Mouse (Mus musculus) gastrocnemius, postnatal 25 days (tissue): ENCODE measurements around the gene Usp26. TPM values are rescaled to one million over a fixed set of nuclear protein-coding genes. Genes with fewer than 3 reads are reported as not detected.

Experiments used
- DNase-seq: peaks from one replicate; pipeline ENCODE4 v3.0.0; 2022
- long read RNA-seq, 2 experiments: library from polyadenylated mRNA; stranded (forward); transcript quantifications; one replicate each; pipeline ENCODE4 v2.0.0; 2021
- total RNA-seq, 2 experiments: library from RNA; stranded (reverse); gene quantifications; 1 replicate in 1 of 2; 2 replicates in 1 of 2; pipeline ENCODE4 v1.2.3; 2021

The Usp26 gene
- total RNA-seq: not detected
- long read RNA-seq, experiment 1, partial matches to known transcripts: 0 of 2 reads
- long read RNA-seq, experiment 1, other reads (novel, unspliced or antisense): 2 of 2 reads
- long read RNA-seq, experiment 2, partial matches to known transcripts: 0 of 1 reads
- long read RNA-seq, experiment 2, other reads (novel, unspliced or antisense): 1 of 1 reads

GRCm38 (mm10) chrX:51801133-51801532, at the start of gene Usp26:
Gene Usp26 (minus strand): TSS chrX:51801233.
- no peak for DNase-seq

DNA sequence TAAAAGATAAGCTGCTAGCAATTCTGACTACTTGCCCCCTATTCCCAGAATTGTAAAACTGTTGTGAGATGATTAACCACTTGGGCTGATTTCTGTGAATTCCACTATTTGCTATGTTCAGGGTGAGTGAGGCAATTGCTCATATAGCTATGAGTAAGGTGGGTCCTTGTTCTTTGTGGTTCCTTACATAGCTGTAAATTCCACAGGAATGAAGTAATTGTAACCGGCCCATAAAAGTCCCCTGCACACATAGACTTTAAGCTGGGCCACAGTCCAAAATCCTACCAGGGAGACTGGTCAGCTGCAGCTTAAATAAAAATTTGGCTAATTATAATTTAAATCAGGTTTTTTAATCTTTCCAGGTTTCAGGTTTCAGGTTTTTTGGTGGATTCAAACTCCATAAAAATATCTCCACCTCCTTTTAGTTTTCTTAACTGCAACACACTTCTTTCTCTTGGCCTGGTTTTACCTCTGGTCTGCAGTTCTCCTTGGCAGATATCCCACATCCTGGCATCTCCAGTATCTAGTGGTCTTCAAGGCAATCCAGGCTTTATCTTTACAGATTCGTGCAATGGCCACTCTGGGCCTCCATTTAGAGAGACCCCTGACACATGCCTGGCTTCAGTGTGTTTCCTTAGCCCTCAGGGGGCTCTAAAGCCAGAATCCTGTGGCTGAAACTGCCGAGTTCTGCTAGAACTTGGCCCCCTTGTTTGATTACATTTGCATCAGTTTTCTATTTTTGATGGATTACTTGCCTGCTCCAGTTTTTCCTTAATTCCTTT, 13.6 kb upstream of the Usp26 start:
- no peak for DNase-seq

DNA sequence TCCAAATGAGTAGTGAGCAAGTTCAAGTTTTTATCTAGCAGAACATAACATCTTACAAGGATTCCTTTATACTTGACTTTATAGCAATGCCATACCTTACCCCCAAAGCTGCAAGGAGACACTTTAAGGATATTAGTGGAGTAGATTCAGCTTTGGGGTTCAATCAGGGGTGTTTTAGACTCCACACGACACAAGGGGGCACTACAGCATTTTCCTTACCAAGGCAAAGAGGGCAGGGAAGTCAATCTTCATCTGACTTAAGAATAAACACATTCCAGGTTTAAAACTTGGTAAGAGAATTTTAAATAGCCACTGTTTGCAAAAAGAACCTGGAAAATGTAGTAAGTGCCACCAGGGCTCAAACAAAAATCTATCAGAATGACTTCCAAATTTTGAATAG, 33.6 kb downstream of the Usp26 start:
- DNase-seq: no peak

DNA sequence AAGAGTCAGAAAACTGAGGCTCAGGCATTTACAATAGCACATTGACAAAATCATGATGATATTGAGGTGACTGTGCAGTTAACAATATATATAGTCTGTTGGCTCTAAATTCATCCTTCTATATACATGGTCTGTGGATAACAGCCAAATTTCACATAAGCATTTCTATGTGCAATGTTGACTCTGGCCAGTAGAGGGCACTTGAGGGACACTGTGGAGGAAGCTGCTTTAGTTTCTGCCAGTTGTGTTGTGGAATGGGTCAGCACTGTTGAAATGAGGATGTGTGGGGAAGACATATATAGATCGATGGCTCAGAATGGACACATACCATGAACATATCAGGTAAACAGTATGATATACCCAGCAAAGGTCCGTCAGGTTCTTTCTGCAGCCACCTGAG, 64.6 kb downstream of the Usp26 start:
- no peak for DNase-seq

DNA sequence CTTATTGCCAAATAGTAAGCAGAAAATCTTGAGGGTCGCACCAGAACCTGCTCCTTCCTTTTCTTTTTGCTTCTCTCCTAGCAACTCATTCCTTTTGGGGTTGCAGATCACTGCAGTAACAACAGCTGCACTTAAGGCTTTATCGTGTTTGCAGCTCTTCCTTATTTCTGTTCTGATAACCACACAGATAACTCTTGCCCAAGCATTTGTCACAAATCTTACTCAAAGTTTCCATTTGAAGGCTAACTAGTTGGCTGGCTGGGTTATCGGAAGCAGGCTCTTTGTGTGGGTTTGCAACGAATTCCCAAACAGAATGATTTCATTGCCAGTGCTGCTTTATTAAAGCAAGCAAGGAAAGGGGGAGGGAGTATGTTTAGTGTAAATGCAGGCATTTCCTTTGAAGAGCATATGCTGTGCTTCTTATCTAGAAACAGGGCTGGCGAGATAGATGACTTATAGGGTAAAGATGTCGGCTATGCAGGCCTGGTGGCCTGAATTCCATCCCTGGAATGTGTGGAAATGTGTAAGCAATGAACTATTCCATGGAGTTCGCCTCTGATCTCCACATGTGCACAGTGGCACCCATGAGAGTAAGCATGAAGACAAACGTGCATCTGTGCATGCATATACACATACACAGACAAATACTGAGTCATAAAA, 86.8 kb downstream of the Usp26 start:
- no peak for DNase-seq

DNA sequence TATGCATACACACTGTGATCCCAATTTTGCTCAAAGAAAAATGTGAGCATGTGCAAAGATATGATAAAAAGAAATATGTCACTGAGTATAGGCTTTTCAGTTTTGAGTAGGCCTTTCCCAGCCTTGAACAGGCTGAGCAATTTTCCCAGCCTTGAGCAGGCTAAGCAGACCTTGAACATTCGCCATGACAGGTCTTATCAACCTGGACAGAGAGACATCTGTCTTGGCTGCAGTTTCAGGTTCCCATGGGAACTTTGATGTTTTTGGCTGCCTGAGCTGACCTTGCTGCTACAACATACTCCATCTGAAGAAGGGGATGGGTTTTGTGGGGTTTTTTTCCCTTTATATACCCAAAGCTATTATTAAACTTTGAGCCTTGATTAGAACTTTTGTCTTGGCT, 88.0 kb downstream of the Usp26 start:
- DNase-seq: no peak

Other genes starting within 250 kb of the Usp26 start
- 1 to 10 TPM; 4.0 to 4.4 TPM for gene Hs6st2, start 119.4 kb downstream of the Usp26 start, total RNA-seq
- gene 1700080O16Rik, start 171.5 kb upstream of the Usp26 start, total RNA-seq: not detected